Mouse (Mus musculus): ENCODE results near the gene Vsig2.

The Vsig2 gene

GRCm38 (mm10) chr9:37530888-37531705 lies 8.0 kb upstream of the Vsig2 start:
- DNase-seq (ENCODE audit: low spot score in 2 of 2): no peak

- DNase-seq (ENCODE audit: low spot score in 2 of 2): no peak
Measured at GRCm38 (mm10) chr9:37536851-37537250, 2.2 kb upstream of the Vsig2 start.

- DNase-seq (ENCODE audit: low spot score in 2 of 2): no peak
Measured at GRCm38 (mm10) chr9:37537658-37538250, 1.3 kb upstream of the Vsig2 start.

- DNase-seq (ENCODE audit: low spot score in 2 of 2): no peak
Measured at GRCm38 (mm10) chr9:37540226-37540625, 1.2 kb downstream of the Vsig2 start.

- no peak for DNase-seq (ENCODE audit: low spot score in 2 of 2)
Measured at GRCm38 (mm10) chr9:37540701-37541575, 1.9 kb downstream of the Vsig2 start.

- DNase-seq (ENCODE audit: low spot score in 2 of 2): no peak
Measured at GRCm38 (mm10) chr9:37541851-37542642, 3.0 kb downstream of the Vsig2 start.

GRCm38 (mm10) chr9:37543869-37544440 lies 4.9 kb downstream of the Vsig2 start:
- DNase-seq (ENCODE audit: low spot score in 2 of 2): no peak

GRCm38 (mm10) chr9:37544447-37545165 lies 5.6 kb downstream of the Vsig2 start:
- DNase-seq (ENCODE audit: low spot score in 2 of 2): peak; percentile 43 to 79

GRCm38 (mm10) chr9:37545166-37545610 lies 6.1 kb downstream of the Vsig2 start:
- DNase-seq (ENCODE audit: low spot score in 2 of 2): no peak

GRCm38 (mm10) chr9:37545847-37546452 lies 6.9 kb downstream of the Vsig2 start:
- DNase-seq (ENCODE audit: low spot score in 2 of 2): no peak

GRCm38 (mm10) chr9:37546889-37547288 lies 7.8 kb downstream of the Vsig2 start:
- no peak for DNase-seq (ENCODE audit: low spot score in 2 of 2)

- DNase-seq (ENCODE audit: low spot score in 2 of 2): no peak
Measured at GRCm38 (mm10) chr9:37550435-37550834, 11.4 kb downstream of the Vsig2 start.

GRCm38 (mm10) chr9:37551751-37552531 lies 12.9 kb downstream of the Vsig2 start:
- no peak for DNase-seq (ENCODE audit: low spot score in 2 of 2)

- DNase-seq (ENCODE audit: low spot score in 2 of 2): peak; percentile 70 to 81
Measured at GRCm38 (mm10) chr9:37552536-37553293, 13.7 kb downstream of the Vsig2 start, which contains the start of gene Nrgn. Nrgn (minus strand) TSS chr9:37552904.

- DNase-seq (ENCODE audit: low spot score in 2 of 2): no peak
Measured at GRCm38 (mm10) chr9:37554279-37554678, 15.2 kb downstream of the Vsig2 start.

- no peak for DNase-seq (ENCODE audit: low spot score in 2 of 2)
Measured at GRCm38 (mm10) chr9:37554838-37555748, 16.0 kb downstream of the Vsig2 start, which contains the start of gene Siae. Siae (plus strand) TSS chr9:37555698.

GRCm38 (mm10) chr9:37556366-37556765 lies 17.3 kb downstream of the Vsig2 start:
- DNase-seq (ENCODE audit: low spot score in 2 of 2): no peak
